Mouse (Mus musculus): ENCODE results near the gene Sgtb.

The Sgtb gene
- long read RNA-seq, experiment 1, partial matches to known transcripts: 1 of 4 reads
- long read RNA-seq, experiment 1, other reads (novel, unspliced or antisense): 3 of 4 reads
- long read RNA-seq, experiment 2, partial matches to known transcripts: 3 of 7 reads
- long read RNA-seq, experiment 2, other reads (novel, unspliced or antisense): 2 of 7 reads

GRCm38 (mm10) chr13:104109288-104109815 lies at the start of gene Sgtb, which contains the start of gene Nln:
Gene Sgtb, plus strand, starts transcription at chr13:104109741.
Gene Nln, minus strand, starts transcription at chr13:104109614.
- intact Hi-C loops (cut with DNase I): no loop called here

- intact Hi-C loops (cut with DNase I): no loop called here
Observed at GRCm38 (mm10) chr13:104060231-104060630, 49.3 kb upstream of the Sgtb start.

DNA sequence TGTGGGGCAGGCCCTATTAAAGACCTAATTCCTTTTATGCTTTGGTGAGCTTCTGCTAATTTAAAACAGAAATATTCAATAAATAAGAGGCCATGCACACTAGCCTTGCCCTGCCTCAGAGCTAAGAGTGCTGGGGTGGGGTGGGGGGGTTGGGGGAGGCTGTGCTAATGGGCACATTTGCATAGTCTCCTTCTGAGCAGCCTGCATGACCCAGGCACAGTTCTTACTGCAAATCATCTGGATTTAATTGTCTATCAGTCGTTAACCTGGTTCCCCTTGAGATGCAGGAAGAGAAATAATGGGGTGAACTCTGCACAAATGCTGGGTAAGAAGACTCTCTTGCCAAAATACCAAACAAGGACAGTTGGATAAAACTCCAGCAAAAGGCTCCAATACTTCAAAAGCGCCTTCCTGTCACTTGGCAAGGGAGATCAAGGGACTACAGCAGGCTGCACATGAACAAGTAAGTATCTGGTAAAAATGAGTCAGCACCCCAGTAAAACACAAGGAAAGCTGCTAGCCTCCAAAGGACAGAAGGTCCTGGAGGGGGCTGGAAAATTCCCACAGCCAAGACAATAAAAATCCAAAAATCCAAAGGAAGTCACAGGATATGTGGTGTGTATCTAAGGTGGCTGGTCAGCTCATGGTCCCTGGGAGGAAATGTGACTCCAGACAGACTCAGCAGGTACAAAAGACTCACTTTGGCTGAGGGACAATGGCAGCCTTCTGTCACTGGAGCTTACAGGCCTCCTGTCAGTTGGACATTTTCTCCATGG lies 47.4 kb upstream of the Sgtb start:
- intact Hi-C loops (cut with DNase I): no loop called here

DNA sequence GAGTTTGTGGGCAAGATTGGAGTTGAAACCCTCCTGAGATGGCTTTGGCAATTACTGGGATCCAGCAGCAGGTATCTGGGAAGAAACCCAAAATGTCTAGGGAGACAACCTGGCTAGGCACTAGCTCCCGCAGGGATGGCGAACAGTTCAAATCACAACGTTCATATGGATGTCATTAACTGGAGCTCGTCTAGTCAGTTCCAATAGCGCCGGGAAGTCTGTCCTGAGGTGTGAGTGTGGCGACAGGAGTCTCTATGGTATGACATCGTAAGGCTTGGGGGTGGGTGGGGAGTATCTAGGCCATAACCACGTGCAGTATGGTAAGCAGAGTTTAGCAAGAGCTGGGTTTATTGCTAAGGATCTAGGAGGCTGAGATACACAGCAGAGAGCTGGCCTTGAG lies 46.5 kb upstream of the Sgtb start:
- intact Hi-C loops (cut with DNase I): no loop called here

DNA sequence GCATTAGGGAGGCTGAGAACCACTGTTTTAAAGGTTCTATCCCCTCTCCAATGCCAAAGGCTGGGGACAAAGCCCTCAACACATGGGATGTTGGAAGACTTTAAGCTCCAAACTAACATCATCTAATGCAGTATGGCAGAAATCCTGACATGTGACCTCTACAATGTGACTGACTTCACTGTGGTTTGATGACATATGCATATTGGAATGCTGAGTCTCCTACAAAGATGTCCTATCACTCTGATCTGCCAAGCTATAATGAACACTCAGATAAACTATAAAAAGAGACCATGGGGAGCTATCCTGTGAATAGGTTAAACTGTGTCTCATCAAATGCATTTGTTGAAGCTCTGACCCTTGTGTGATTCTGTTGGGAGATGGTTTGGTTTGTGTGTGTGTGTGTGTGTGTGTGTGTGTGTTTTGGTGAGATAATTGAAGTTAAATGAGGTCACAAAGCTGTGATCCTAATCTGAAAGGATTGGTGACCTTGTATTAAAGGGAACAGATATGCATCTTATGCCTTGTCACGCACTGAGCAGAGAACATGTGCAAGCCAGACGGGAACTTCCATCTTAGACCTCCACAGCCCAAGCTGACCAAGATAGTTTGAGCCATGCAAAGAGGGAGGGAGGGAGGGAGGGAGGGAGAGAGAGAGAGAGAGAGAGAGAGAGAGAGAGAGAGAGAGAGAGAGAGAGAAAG lies 43.7 kb upstream of the Sgtb start:
- intact Hi-C loops (cut with DNase I): no loop called here

DNA sequence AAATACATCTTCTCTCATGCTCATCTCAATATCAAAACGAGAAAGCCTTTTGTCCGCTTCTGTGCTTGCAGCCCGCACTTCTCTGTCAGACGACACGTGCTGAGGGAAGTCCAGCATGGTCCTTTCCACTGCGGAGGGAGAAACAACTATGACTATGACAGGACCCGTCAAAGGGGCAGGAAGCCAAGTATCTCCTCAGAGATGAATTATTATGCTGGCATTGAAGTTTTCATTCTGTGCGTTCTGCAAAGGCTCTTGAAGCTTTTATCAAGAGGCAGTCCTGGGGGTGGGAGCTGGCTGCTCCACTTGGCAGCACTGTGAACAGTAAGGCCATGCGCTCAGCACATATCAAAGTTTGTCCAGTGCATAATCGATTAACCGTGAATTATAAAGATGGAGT lies 40.3 kb upstream of the Sgtb start:
- intact Hi-C loops (cut with DNase I): no loop called here

- intact Hi-C loops (cut with DNase I): no loop called here
Observed at GRCm38 (mm10) chr13:104070703-104071102, 38.8 kb upstream of the Sgtb start.

DNA sequence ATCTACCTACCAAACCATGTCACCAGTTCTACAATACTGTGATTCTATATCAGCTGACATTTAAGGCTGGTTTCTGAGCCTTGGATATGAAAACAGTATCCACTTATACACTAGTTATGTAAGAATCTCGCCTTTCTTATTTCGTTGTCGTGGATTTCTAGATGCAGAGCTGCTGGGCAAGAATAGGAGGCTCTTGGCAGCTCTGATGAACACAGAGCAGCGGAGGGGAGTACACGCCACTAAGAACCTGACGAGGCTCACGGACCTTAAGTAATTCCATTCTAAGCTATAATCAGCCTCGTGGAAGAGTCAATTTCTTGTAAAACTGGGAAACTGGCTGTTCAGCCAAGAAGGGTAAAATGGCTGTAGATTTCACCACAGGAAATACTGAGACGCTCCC lies 37.2 kb upstream of the Sgtb start:
- intact Hi-C loops (cut with DNase I): no loop called here

DNA sequence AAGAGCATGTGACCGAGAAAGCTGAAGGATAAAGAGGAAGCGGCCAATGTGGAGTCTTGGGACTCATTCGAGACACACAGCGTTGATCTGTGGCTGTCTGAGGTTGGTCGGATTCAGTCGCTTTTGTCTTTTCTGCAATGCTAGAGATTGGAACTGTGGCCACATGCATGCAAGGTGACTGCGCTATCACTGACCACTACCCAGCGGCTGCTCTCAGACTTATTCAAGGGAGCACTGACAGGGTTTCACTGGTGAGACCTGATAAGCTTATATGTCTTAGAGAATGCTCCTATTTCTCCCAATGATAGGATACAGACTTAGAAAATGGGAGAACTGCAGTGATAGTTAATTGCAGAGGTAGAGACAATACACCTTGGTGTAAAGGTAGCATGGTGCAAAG lies 35.3 kb upstream of the Sgtb start:
- intact Hi-C loops (cut with DNase I): no loop called here

GRCm38 (mm10) chr13:104074731-104075130 lies 34.8 kb upstream of the Sgtb start:
- intact Hi-C loops (cut with DNase I): no loop called here

DNA sequence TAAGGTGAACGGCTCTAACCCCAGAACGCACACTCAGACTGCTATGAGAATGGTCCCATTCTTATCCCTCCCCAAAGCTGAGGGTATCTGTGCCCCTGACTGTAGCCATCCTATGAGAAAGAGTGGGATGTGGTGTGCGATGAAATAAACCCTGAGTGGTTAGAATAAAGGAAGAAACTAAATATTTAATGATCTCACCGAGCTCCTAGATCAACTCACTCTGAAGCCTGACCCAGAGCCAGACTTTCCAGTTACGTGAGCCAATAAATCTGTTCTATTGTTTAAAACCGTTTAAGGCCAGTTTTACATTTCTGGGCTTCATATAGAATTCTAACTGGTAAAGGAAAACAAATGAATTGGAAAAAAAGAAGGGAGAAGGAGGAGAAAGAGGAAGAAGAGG lies 32.5 kb upstream of the Sgtb start:
- intact Hi-C loops (cut with DNase I): no loop called here

DNA sequence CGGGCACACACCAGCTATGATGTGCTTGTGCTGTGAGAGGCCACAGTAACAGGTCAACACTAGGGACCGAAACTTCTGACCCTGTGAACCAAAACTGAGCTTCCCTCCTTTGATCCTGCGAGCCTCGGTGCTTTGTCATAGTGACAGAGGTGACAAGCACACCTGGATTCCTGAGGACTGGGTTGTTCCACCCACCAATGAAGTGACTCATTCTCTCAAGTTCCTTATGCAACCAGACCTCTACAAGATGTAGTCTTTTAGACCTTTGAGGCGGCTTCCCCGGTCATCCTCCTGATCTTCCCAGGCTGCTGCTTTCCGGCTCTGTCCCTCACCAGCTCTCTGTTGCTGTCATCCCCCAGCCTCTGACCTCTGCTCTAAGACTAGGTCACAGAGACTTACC lies 27.0 kb upstream of the Sgtb start:
- intact Hi-C loops (cut with DNase I): no loop called here

- intact Hi-C loops (cut with DNase I): no loop called here
Observed at GRCm38 (mm10) chr13:104084600-104084999, 24.9 kb upstream of the Sgtb start.

GRCm38 (mm10) chr13:104089387-104089786 lies 20.2 kb upstream of the Sgtb start:
- intact Hi-C loops (cut with DNase I): loop anchor here (5.0 kb wide), 1 partner anchor 42 kb away; no protein-coding TSS in a partner anchor

DNA sequence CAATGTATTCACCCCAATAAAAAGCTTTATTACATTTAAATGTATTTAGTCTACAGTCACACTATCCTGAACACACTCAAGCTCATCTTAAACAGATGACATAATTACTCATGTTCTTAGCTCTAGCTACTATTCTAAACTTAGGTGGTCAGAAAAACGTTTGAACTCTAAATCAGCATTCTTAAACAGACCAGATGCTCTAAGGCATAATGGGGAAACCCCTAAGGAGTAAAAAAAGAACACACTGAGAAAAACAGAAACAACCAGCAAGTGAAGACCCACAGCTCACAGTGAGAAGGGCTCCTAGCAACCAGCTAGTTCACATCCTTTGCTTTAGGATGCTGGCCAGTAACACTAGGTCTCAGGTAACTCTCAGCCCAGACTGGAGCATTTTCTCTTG lies 17.8 kb upstream of the Sgtb start:
- intact Hi-C loops (cut with DNase I): no loop called here

GRCm38 (mm10) chr13:104094531-104095385 lies 14.8 kb upstream of the Sgtb start:
- intact Hi-C loops (cut with DNase I): no loop called here

GRCm38 (mm10) chr13:104095955-104096354 lies 13.6 kb upstream of the Sgtb start:
- intact Hi-C loops (cut with DNase I): no loop called here

DNA sequence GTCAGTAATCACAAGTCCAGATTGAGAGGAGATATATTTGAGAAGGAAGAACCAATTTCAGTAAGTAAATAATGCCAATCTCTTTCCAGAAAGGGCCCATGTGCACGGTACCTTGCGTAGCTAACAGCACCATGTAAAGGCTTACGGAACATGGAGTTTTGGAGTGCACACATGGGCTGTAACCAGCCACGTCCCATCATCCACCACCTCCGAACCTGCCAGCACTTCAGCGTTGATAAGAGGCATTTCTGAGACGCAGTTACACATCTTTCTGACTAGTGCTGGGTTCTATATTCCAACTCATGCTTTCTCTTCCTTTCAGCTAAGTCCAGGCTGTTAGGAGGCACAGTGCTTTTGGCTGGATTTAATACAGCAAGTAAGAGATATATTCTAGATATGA lies 12.4 kb upstream of the Sgtb start:
- intact Hi-C loops (cut with DNase I): no loop called here

DNA sequence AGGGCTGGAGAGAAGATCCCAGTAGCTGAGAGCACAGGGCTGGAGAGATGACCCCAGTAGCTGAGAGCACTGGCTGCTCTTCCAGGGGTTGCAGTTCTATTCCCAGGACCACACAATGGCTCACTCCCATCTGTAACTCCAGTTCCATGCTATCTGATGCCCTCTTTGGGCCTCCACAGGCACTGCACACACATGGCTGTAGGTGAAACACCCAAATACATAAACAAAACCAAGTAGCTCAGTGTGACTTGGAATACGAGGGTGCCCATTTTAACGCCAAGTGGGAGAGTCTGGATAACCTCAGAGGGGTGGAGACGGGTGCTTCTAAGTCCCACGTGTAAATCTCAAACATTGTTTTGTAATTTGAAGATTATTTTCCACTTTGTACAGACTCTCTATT lies 9.1 kb upstream of the Sgtb start:
- intact Hi-C loops (cut with DNase I): no loop called here

GRCm38 (mm10) chr13:104101606-104102235 lies 7.8 kb upstream of the Sgtb start:
- intact Hi-C loops (cut with DNase I): no loop called here

Data from adrenal gland (tissue).